Mouse (Mus musculus) common myeloid progenitor, adult 5-6 weeks (primary cell): ENCODE data around the gene Rad51b. TPM values are rescaled to one million over a fixed set of nuclear protein-coding genes. Genes with fewer than 3 reads are reported as not detected.
A peak's percentile ranks its signal among the peaks of the same experiment; 100 is the strongest.

Experiments used
- ATAC-seq: replicated peaks from 2 replicates; pipeline ENCODE4 v1.8.0; 2016; ENCODE audit warnings: low read depth, mild to moderate bottlenecking, moderate TSS enrichment, inconsistent platforms; ENCODE audit not compliant: poor library complexity, severe bottlenecking
- total RNA-seq: library from RNA; stranded (forward); fragments of 200-1000, 187-1606 nt; gene quantifications from 2 replicates; pipeline ENCODE4 v1.2.3, GENCODE M21; 2017

The Rad51b gene
- total RNA-seq, 1 experiment from 2014 or later, result 10.8 TPM

DNA sequence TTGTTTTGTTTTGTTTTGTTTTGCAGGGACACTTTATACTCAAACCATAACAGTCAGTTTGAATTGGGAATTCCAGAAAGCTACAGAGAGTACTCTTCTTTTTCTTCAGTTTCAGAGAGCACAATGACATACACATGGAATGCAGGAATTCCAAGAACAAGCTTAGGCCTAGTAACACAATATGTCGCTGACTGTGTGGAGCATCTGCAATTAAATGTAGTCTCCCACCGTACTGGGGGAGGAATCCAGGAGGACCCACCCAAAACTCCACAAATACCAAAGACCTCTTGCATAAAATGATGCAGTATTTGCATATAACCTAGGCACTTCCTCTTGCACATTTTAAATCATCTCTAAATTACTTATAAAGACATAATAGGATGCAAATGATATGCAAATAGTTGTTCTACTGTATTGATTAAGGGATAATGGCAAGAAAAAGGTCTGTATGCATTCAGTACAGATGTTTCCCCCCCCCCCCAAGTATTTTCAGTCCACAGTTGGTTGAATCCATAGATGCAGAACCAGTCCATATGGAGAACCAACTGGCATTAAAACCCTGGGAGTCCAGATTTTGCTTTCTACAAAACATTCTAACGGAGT lies 398.9 kb downstream of the Rad51b start:
- ATAC-seq, result no peak

DNA sequence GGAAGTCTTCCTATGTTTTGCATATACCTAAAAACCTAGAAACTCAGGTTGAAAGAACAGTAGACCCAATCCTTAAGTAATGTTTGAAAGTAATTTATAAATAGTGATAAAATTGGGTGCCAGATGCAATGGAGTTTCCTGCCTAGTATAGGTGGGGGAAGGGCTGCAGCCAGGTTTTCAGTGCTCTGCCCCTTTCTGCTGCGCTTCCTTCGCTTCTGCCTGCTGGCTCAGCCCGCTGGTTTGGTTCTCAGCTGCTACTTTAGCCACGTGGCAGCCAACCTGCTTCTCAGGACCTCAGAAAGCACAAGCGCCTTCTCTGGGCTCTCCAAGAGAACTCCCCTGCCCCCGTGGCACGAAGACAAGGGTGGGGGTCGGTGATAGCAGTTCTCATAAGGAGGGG lies 406.5 kb downstream of the Rad51b start:
- ATAC-seq, result no peak

DNA sequence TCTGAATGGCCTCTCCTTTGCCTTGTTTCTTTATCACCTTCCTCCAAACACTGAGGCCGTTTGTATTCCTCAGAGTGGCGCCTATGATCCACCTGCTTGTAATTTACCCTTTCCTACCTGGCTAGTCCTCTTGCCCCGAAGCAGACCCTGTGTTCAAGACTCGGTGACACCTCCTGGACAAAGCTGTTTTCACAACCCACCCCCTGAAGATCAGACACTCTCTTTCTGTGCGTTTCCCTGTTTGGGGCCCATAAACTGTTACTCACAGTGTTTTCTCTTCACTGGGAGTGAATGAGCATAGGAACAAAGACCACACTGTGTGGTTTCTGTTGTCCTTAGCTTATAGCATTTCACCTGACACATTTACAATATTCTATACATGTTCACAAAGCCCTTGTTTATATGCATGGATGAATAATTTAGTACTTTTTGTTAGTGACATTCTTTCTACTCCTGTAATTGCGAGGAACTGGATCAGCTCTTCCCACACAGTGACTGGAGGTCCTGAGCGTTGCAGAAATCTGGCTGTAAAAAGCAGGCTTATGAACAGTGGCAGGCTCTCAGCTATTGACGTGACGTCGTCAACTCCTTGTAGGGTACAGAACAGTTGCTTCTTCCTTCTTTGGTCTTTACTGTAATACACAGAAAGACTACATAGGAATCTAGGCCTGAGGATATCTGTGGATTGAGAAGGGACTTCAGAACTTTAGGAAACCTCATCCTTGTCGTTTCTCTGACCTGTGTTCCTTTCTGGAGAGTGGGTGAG lies 408.6 kb downstream of the Rad51b start:
- ATAC-seq, result no peak

DNA sequence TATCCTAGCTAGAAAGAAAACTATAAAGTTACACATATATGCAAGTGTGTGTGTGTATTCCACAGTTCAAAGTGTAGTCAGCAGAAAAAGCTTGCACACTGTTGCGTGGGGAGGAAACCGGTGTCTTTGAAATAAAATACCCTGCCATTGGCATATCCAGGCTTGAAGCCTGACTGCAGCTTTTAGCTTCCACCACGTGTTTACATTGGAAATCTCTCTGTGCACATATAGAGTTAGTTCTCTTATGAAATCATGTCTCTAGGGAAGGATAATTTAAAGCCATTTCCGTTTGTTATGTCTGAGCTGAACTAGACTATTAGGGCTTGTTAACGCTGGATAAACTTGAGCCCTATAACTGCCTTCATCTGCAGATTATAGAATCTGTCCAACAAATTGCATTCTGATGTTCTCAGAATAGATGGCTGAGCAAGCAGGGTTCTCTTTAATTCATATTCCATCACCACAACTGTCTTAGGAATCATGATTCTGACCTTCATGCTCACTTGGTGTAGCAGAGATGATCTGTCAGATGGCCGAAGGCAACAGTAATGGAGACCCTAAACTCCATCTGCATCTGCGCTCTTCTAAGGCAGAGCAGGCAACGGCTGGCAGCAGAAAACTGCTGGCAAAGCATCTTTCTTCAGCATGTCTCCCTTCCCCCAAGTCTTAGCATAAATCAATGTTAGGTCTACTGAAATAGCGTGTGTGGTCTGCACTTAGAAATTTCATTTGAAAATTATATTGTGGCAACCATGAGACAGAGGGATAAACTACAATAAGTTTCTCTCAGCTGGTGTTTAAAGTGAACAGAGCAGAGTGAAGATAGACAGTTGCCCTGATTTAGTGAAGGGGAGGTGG lies 410.7 kb downstream of the Rad51b start:
- ATAC-seq, result no peak

DNA sequence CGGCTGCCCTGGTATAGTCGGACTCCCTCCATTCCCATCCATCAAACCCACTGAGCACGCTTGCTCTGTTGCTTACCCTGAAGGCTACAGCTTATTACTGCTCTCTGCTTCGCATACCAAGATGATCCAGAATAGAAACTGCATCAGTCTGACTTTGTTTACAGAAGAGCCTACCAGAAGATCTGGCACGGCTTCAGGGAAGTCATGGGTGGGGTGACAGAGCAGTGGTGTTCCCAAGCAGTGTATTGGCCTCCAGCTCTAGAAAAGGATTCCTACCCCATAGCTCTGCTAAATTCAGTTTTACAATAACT lies 411.3 kb downstream of the Rad51b start:
- no peak for ATAC-seq

DNA sequence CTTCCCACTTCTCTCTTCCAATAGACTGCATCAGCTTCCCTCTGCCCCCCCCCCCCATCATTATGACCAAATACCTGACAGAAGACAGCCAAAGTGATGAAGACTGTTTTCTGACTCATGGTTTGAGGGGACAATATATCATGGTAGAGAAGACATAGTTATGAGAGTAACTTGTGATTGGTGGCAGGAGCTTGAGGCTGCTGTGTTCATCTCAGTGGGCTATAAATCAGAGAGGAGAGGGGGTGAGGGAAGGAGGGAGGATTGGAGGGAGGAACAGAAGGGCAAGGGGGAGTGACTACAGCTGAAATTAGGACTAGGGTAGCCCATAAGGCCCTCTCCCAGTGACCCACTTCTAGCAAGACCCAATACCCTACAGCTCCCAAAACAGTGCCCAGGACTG lies 416.2 kb downstream of the Rad51b start:
- ATAC-seq, result no peak

DNA sequence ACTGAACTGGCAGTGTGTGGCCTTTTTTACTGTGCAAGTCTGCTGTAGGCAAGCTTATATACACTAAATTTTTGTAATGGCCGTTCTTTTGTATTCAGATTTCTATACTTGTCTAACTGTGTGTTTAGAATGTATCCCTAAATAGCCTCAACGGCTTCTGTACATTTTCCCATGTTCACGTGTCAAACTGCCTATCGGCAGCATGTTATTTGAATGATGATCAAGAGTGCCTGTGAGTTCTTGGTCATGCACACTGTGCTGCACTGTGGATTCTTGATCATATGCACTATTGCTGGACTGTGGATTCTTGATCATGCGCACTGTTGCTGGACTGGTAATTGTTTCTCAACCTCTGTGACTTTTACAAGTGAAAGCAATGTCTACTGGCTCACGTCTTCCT lies 417.4 kb downstream of the Rad51b start:
- ATAC-seq, result no peak

DNA sequence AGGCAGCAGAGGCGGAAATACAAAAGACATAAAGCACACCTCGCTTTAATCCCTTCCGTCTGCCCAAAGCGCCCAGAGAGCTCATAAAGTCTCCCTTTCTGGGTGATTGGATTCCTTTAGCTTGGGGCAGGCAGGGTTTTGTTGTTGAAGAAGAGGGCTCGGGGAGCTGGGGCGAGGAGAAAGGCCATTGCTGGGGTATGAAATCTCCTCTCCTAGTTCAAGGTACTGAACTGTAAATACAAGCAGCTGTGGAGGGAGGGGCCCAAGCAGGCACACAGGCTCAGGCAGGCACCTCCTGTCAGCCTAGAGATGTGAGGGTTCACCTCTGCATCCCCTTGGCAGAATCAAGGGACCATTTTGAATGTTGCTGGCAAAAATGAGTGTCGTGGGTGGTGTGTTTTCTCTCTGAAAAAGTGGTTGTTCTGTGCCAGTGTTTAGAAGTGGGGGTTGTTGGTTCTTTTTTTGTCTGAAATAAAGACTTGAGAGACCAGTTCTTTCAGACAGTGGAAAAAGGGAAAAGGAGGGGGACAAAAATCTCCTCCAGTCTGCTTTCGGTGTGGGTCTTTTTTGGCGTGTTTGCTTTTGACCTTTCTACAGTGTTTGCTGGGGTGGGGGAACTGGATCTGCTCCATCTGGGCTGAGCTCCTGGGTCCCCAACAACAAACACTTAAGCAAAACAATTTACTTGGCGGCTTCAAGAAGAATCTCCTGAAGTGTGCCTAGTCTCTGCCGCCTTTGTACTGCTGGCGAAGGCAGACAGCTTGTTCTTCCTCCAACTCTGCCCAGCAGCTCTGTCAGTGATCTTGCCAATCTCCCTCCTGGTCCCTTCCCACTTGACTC lies 418.6 kb downstream of the Rad51b start:
- ATAC-seq, result no peak

DNA sequence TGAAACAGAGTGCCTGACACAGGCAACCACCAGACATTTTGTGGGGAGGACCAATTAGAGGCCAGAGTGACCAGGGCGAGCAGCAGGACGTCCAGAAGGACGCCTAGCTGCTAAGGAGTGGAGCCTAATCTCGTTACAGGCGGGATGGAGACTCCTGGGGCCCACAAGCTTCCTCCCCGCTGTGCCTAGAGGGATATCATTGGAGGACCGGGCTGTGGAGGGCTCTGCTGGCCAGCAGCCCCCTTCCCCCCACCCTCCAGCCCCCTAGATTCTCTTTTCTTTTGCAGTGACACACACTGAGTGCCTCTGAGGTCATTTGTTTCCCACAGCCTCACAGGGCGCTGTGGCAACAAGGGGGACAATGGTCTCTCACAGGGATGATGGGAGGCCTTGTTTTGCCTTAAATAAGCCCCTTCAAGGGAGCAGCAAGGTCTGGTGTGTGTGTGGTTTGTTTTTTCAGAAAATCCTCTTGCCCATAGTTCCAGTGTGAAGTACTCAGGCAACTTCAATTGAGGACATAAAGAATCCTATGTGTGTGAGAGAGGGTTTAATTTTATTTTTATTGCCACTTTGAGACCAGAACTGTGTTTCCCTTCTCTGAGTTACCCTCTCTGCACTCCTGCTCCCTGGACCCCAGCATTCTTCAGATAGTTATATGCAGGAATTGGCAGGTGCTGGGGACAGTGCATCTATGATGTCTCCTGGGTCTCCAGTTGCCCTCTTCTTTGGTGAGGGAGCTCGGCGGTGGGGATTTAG lies 422.2 kb downstream of the Rad51b start:
- no peak for ATAC-seq

DNA sequence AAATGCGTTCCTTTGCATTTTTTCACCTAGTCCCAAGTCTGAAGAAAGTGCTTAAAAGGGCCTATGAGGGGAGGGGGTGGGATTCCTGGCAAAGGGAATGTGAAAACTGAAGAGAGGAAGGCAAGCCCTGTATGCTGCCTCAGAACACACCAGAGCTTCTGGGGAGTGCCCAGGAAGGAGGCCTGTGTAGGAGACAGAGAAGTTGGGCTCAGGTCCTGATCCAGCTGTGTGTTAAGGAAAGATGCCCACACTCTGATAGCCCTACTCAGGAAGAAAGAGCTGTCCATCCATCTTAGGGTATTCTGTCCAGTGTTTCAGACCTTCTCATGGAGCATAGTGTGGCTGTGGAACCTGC lies 422.7 kb downstream of the Rad51b start:
- no peak for ATAC-seq

DNA sequence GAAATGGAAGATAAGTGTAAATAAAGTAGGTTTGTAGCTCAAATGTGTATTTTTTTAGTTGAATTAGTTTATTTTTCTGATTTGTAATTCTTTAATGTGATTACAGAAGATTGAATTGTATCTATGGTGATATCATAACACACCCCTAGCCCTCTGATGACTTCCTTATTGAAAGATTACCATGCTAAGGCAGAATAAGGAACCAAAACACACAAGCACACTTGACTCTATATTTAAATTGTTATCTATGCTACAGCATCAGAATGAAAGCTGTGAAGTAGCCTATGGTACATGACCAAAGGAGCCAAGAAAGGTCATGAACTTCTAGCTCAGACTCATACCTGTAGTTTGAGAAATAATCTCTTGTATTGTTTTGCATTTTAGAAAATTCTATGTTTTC lies 427.8 kb downstream of the Rad51b start:
- ATAC-seq, result 0 out of 2 replicates have a peak, but pooled peaks have one; percentile 32

DNA sequence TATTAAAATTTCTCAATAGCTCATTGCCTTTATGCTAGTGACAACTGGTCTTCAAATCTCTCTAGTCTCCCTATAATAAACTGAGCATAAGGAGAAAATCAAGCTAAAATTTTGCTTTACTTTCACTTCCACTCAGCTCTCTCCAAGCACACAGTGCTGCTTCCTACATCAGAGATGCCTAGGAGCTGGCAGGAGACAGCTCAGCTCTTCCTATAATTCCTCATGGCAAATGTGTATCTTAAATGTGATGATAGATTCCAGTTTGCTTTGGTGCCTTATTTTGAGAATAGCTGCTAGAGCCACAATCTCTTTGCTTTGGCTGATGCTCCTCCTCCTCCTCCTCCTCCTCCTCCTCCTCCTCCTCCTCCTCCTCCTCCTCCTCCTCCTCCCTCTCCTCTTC lies 428.6 kb downstream of the Rad51b start:
- no peak for ATAC-seq

DNA sequence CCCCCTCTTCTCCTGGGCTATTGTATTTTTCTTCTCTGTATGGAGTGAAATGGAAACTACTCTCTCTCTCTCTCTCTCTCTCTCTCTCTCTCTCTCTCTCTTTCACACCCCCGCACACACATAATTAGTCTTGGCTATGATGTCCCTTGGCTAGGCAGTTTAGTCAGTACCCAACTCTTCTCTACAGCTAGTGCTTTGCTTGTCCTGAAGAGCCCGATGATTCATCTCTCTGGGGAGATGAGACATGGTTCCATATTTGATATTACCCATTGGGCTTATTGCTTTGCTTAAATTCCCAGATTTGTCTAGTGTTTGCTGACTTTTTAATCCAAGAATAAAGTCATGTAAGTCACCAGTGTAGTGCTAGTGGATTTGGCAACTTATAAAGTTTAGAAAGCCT lies 429.0 kb downstream of the Rad51b start:
- ATAC-seq, result no peak

DNA sequence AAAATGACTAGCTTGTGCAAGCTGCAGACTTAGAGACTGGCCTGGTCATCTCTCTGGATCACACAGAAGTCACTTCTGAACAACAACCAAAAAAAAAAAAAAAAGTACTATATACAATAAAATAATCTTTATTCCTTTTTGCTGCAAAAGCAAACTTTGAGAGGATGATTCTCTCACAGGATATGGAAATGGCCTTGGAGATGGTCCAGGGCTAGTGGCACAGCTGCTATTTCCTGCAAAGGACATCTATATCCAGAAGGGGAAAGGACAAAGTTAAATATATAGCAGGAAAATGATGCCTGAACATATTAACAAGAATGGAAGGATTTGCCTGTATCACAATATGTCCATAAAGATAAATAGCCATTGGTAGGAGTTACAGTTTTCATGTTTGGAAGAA lies 429.9 kb downstream of the Rad51b start:
- no peak for ATAC-seq

DNA sequence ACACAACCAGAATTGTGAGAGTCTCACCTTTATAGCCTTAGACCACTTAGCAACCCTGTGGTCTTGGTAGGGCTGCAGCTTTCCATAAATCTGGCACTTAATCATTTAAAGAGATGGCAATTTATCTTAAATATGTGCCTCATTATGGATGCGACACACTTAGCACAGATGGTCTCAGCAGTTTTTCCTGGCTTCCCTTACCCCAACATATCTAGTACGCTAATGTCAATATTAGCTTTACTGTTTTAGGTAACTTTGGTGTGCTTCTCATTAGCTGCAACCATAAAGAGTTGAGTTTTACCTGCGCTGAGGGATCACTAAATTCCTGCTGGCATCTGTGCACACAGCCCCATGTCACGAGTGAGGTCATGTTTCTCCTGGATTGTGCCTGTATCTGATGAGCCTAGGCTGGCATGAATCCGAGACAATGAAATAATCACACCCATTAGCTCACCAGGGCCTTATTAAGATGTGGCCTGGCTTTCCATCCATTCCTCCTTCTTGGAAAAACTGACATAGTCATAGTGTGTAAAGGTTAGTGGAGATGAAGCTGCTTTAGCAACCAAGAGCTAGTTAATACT lies 432.9 kb downstream of the Rad51b start:
- no peak for ATAC-seq

DNA sequence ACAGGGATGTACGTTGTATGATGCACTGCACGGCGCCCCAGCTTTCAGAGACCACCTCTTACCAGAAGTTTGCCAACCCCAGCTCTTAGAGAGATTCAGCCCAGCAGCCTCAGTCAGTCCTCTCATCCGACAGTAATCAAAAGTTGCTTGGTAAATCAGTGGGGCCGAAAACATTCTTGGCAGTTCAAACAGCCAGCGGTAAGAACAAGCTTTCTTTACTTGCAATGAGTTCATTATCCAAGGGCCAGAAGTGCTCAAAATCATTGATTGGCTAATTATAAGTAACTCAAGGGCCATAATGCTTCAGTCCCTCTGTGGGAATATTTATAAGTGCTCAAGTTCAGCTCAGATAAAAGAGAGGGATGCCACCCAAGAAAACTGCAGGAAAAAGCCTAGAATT lies 434.8 kb downstream of the Rad51b start:
- no peak for ATAC-seq

DNA sequence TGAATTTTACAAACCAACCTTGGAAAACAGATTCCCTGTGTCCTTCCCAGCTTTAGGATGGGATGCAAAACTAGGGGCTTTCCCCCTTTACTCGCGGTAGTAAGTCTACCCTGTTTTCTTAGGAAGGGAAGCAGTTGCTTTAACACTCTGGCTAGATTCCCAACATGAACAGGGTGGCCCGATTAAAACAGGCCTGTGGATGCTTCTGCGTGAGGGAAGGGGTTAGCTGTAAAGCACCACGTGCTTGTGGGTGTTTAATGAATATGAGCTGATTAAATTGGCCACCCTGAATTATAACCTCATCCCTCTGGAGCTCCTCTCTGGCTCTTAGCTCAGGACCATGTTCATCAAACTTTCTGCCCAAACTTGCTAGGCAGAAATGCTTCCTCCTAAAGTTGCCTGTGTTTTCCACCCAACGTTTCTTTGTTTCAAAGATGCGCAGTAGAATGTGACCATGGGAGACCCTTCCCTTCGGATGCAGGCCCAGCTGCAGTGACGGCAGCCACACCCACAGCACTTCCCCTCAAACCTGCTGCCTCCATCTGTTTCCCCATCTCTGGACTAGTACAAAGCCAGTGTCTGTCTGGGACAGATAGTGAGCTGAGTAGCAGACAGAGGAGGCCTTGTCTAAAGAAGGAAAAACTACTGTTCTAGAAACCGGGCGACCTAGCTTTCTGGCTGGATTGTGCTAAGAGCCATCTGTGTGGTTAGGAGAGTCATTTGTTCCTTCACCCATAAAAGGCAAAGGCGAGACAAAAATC lies 435.5 kb downstream of the Rad51b start:
- peak; percentile 98 for ATAC-seq

DNA sequence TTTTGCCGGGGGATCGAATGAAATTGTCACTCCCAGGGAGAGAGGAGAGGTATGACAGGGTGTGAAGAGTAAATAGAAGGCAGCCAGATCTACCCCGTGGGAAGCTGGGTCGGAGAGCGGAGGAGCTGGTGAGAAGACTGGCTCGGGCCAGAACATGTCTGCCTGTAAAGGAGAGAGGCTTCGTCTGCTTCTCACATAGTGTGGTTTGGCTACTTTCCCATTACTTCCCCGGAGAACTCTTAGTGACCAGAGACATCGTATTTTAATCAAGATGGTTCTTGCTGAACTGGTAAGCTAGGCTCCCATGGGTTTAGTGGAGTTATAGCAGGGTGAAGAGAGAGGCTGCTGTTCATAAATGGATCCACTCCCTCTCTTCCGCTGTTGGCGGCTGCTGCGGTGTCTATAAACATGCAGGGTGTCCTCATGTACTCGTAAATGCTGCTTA lies 438.3 kb downstream of the Rad51b start:
- no peak for ATAC-seq

DNA sequence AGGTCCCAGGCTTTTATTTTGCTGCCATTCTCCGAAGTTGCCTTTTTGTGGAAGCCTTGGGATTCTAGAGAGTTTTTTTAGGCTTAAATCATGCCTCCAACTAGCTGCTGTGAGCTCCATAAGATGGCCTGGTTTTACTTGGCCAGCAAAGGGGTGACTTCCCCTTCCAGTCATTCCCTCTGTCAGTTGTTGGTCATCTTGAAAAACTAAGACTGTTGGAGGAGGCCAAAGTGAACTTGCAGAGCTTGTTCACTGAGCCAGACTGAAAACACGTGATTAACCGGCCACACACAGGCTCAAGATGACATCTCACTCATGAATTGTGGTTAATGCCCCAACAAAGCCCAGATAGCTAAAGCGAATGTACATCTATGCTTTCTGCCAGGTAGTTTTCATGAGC lies 438.8 kb downstream of the Rad51b start:
- ATAC-seq, result no peak
